ENCODE assay signal across 19 mouse cellular contexts in the genomic region with DNA sequence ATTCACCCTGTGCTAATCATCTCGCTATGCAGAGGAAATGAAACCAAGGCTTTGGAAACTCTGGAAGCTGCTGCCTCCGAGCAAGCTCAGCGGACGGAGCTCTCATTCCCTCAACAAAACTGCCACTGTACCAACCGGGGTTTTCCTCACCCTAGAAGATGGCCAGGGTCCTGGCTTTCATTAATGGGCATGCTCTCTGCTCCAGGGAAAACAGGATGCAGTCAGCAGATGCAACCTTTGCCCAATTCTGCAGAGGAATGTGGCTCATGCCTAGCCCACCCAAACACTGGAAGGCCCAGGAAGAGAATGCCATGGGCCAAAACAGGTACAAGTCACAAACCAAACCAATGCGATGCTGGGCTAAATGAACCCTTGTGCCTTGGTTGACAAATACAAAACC. TPM values are rescaled to one million over a fixed set of nuclear protein-coding genes. Genes with fewer than 3 reads are reported as not detected.
DNase-seq lines count a peak whose midpoint lies in the region; ATAC-seq and TF ChIP-seq lines count a peak whose summit lies in the region.
"Had no signal": no experiment of that assay in that cellular context is flagged by ENCODE, and none has a peak within 500 bp of the region (broad histone marks: within the 10 kb centered on the region; RNA-seq: fewer than 3 reads in every experiment).

No protein-coding gene starts in this region.

- H3K36me3 ChIP-seq in kidney, embryonic 15.5 days = 0 out of 2 replicates have a peak, but pooled peaks cover 14% of the 10 kb centered on the region
- H3K36me3 ChIP-seq in limb, embryonic 14.5 days (ENCODE audit: control insufficient read depth, insufficient read depth, low read length) = peaks cover 3% of the 10 kb centered on the region; the same call in 1 of the 2 replicates
- H3K36me3 ChIP-seq: neural tube, embryonic 15.5 days had no signal

- ATAC-seq in frontal cortex, adult (ENCODE audit: low TSS enrichment) = peak; percentile 23
- ATAC-seq in kidney, embryonic 15.5 days (replicated peaks; ENCODE audit: low FRiP score) = no peak
- ATAC-seq in limb, embryonic 14.5 days (ENCODE audit: low FRiP score, low read depth) = no peak
- ATAC-seq in erythroid progenitor cell, adult 5-6 weeks (replicated peaks; ENCODE audit: low FRiP score, poor library complexity, severe bottlenecking) = no peak

- no peaks in the 10 kb centered on the region for H3K27me3 ChIP-seq in kidney, embryonic 15.5 days
- H3K27me3 ChIP-seq in limb, embryonic 14.5 days (ENCODE audit: control insufficient read depth, insufficient read depth, low read length) = no peaks in the 10 kb centered on the region
- H3K27me3 ChIP-seq: neural tube, embryonic 15.5 days had no signal

- H3K9ac ChIP-seq in kidney, embryonic 15.5 days = no peak overlapping the region
- no peak overlapping the region for H3K9ac ChIP-seq in limb, embryonic 14.5 days (ENCODE audit: low read depth, low read length, severe bottlenecking)
- H3K9ac ChIP-seq: neural tube, embryonic 15.5 days had no signal

- WGBS in kidney, embryonic 15.5 days = 74% methylated on average over 6 of the region's 6 CpGs
- WGBS in limb, embryonic 14.5 days = 55% methylated on average over 6 of the region's 6 CpGs

- no peak for DNase-seq in frontal cortex, postnatal 14 days (ENCODE audit: low spot score in 2 of 2)
- DNase-seq in kidney, adult 8-10 months = no peak
- DNase-seq in limb, embryonic 14.5 days (ENCODE audit: low spot score) = no peak
- DNase-seq in layer of hippocampus, adult 8-10 months (ENCODE audit: low spot score in 2 of 2) = no peak
- DNase-seq: cerebellum, postnatal 25 days; kidney, adult 9 months; liver; lung, adult 18-20 months; lung, postnatal 36 days; midbrain, embryonic 14.5 days; right cerebral cortex, postnatal 25 days; thymus, postnatal 25 days had no signal

- H3K4me3 ChIP-seq in kidney, embryonic 15.5 days (replicated peaks) = no peak overlapping the region
- no peak overlapping the region for H3K4me3 ChIP-seq in brown adipose tissue, adult 24 weeks (ENCODE audit: insufficient read depth, low read depth, low read length)
- no peak overlapping the region for H3K4me3 ChIP-seq in limb, embryonic 14.5 days (replicated peaks; ENCODE audit: low read length)
- H3K4me3 ChIP-seq: myocyte; neural tube, embryonic 15.5 days had no signal

- H3K27ac ChIP-seq in kidney, embryonic 15.5 days = peak overlapping the region; percentile 58; the same call in 1 of the 2 replicates
- H3K27ac ChIP-seq in brown adipose tissue, adult 24 weeks (replicated peaks; ENCODE audit: low read depth, low read length) = 0 out of 2 replicates have a peak overlapping the region, but pooled peaks have one; percentile 14
- peak overlapping the region; percentile 67 for H3K27ac ChIP-seq in limb, embryonic 14.5 days (replicated peaks; ENCODE audit: low read depth, low read length)
- H3K27ac ChIP-seq: neural tube, embryonic 15.5 days had no signal

- peaks cover 42% of the 10 kb centered on the region for H3K4me1 ChIP-seq in kidney, embryonic 15.5 days
- H3K4me1 ChIP-seq in brown adipose tissue, adult 24 weeks (ENCODE audit: control insufficient read depth, insufficient read depth, insufficient read length, low read length) = peaks cover 46% of the 10 kb centered on the region
- H3K4me1 ChIP-seq in limb, embryonic 14.5 days (ENCODE audit: control insufficient read depth, insufficient read depth, low read length) = peaks cover 40% of the 10 kb centered on the region
- H3K4me1 ChIP-seq: neural tube, embryonic 15.5 days had no signal

- no peak overlapping the region for H3K4me2 ChIP-seq in kidney, embryonic 15.5 days
- H3K4me2 ChIP-seq in limb, embryonic 14.5 days (replicated peaks; ENCODE audit: low read depth, low read length, severe bottlenecking) = 0 out of 2 replicates have a peak overlapping the region, but pooled peaks have one; percentile 3
- H3K4me2 ChIP-seq: neural tube, embryonic 15.5 days had no signal

- no peaks in the 10 kb centered on the region for H3K9me3 ChIP-seq in kidney, embryonic 15.5 days (replicated peaks)
- H3K9me3 ChIP-seq in limb, embryonic 14.5 days (ENCODE audit: control insufficient read depth, low read length) = 0 out of 2 replicates have a peak, but pooled peaks cover 5% of the 10 kb centered on the region
- H3K9me3 ChIP-seq: neural tube, embryonic 15.5 days had no signal

- no peak for TF ChIP-seq POLR2A in limb, embryonic 14.5 days (IDR thresholded peaks at IDR 0.05; ENCODE audit: borderline replicate concordance, extremely low read depth, insufficient read depth, insufficient read length)

RNA-seq across cellular contexts. Expression of gene Tgfbr2, which starts 8.8 kb away (rescaled TPM):
- 30.8 and 31.5 TPM in 2 replicates for polyA plus RNA-seq in kidney, embryonic 15.5 days (2015; fragmentation: Nextera tagmentation; extraction: Ambion mirVana)
- polyA plus RNA-seq in brown adipose tissue, adult 24 weeks (2012; ENCODE audit: insufficient read depth, insufficient read length, missing spikeins) = 60.5 and 68.8 TPM in 2 replicates
- 58.8 and 73.8 TPM in 2 replicates for polyA plus RNA-seq in limb, embryonic 14.5 days (2012; rRNA removed)
- 67.2 and 71.5 TPM in 2 replicates for polyA plus RNA-seq in limb, embryonic 14.5 days (2014; fragmentation: Nextera tagmentation; extraction: Ambion mirVana)
- 10 to 100 TPM; 12.2 to 46.7 (median 26.0) TPM for total RNA-seq in layer of hippocampus, adult 8-10 months (2022)
- 9.4 and 10.5 TPM in 2 replicates for total RNA-seq in erythroid progenitor cell, adult 5-6 weeks (2015; ENCODE audit: low replicate concordance)
- 5.3 and 5.6 TPM in 2 replicates for total RNA-seq in erythroid progenitor cell, adult 5-6 weeks (2017; ENCODE audit: low replicate concordance)
- total RNA-seq: MEL had no signal

Comparison
In these comparisons a context has a peak if more than half of its experiments do, and no peak if none do; other contexts are left out.
1. H3K27ac ChIP-seq: peak in every context shown above with its lines; median percentile 67 in limb, embryonic 14.5 days; 58 in kidney, embryonic 15.5 days; 14 in brown adipose tissue, adult 24 weeks.